Mouse (Mus musculus) neutrophil, adult 83 days (primary cell): Measurements from ENCODE around the gene Olfr1316. TPM values are rescaled to one million over a fixed set of nuclear protein-coding genes. Genes with fewer than 3 reads are reported as not detected.

Experiments used
- total RNA-seq, 2 experiments: library from RNA; stranded (reverse); gene quantifications; one replicate each; pipeline ENCODE4 v1.2.4; 2023

Olfr1316 gene
- not detected for total RNA-seq

GRCm38 (mm10) chr2:112134877-112135276, at the start of gene Olfr1316:
Olfr1316 (minus strand) TSS chr2:112134977.

DNA sequence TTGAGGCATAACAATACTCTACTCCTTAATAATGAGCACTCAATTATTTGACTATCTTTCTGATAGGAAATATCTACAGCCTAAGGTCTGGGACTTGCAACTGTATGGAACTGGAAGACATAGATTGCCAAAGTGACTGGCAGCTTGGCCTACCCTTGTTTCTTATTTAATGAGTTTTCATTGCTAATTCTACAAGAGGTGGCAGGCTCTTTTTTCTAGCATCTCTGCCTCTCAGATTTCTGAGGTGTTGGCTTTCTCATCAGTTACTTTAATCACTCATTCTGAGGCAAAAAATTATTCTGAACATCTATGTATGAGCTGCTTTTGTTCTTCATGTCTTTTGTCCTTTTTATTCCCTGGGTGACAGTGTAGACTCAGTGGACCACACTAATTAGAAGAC, 19.1 kb upstream of the Olfr1316 start, which contains the start of gene Olfr1318:
TSS of gene Olfr1318 (plus strand) at position 301 of the 400 bp plus-strand sequence.

GRCm38 (mm10) chr2:112140029-112140428, 5.3 kb upstream of the Olfr1316 start, which contains the start of gene Olfr1317:
Olfr1317 (plus strand) TSS chr2:112140329.

GRCm38 (mm10) chr2:112115340-112115739, 19.4 kb downstream of the Olfr1316 start, which contains the start of gene Olfr1315-ps1:
Olfr1315-ps1 (minus strand) TSS chr2:112115440.

DNA sequence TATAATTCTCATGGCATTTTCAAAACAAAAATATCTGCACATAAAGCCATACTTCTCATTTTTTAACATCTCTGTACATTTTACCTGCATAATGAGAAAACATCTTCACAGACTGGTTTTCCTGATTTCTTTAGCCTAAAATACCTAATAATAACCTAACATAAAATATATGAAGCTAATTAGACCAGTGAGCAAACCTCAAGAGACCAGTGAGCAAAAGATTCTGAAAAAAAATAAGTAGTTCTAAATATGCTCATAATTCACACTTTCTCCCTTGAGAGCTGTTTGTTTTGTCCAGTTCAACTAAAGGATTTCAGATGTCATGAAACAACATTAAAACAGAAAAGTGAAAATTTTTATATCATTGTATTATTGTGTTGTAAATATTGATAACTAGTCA, 38.1 kb downstream of the Olfr1316 start, which contains the start of gene Olfr1314:
TSS of gene Olfr1314 (minus strand) at position 101 of the 400 bp plus-strand sequence.

DNA sequence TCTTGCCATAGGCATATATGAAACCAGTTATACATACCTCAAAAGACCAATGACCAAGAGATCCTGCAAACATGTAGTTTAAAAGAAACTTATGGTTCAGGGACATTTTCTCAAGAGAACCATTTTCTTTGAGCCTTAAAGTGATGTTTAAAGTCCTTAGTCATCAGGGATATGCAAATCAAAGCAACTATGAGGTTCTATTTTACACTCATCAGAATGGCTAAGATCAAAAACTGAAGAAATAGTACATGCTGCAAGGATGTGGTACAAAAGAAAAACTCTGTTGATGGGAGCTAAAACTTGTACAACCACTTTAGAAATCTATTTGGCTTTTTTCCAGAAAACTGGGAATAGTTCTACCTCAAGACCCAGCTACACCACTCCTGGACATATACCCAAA, 57.0 kb downstream of the Olfr1316 start, which contains the start of gene Olfr1313:
TSS of gene Olfr1313 (minus strand) at position 101 of the 400 bp plus-strand sequence.

Other genes with a start within 250 kb of the Olfr1316 start
- not detected for gene Olfr1306, start 218.7 kb downstream of the Olfr1316 start, total RNA-seq
- under 1 TPM; 0.04 to 0.11 TPM for gene Olfr1307, start 185.5 kb downstream of the Olfr1316 start, total RNA-seq
- gene Olfr1308, start 170.0 kb downstream of the Olfr1316 start, total RNA-seq: not detected
- gene Olfr1309, start 144.7 kb downstream of the Olfr1316 start, total RNA-seq: not detected
- gene Olfr1310, start 122.3 kb downstream of the Olfr1316 start, total RNA-seq: not detected
- not detected for gene Olfr1311, start 110.6 kb downstream of the Olfr1316 start, total RNA-seq
- gene Olfr1312, start 84.7 kb downstream of the Olfr1316 start, total RNA-seq: not detected
- gene Olfr1313, start 57.1 kb downstream of the Olfr1316 start, total RNA-seq: not detected
- not detected for gene Olfr1314, start 38.2 kb downstream of the Olfr1316 start, total RNA-seq
- gene Olfr1315-ps1, start 19.5 kb downstream of the Olfr1316 start, total RNA-seq: not detected
- not detected for gene Olfr1317, start 5.4 kb upstream of the Olfr1316 start, total RNA-seq
- not detected for gene Olfr1318, start 19.2 kb upstream of the Olfr1316 start, total RNA-seq
- gene Lpcat4, start 104.5 kb upstream of the Olfr1316 start, total RNA-seq: 10 to 100 TPM; 63.2 to 79.0 TPM
- gene Nutm1, start 124.3 kb upstream of the Olfr1316 start, total RNA-seq: not detected
- gene Nop10, start 126.9 kb upstream of the Olfr1316 start, total RNA-seq: 10 to 100 TPM; 19.7 to 26.5 TPM
- 100 to 1,000 TPM; 182 to 212 TPM for gene Slc12a6, start 130.8 kb upstream of the Olfr1316 start, total RNA-seq
- not detected for gene Gm21985, start 131.3 kb upstream of the Olfr1316 start, total RNA-seq
- 10 to 100 TPM; 17.2 to 23.2 TPM for gene Emc4, start 233.1 kb upstream of the Olfr1316 start, total RNA-seq
- gene Katnbl1, start 244.2 kb upstream of the Olfr1316 start, total RNA-seq: 1 to 10 TPM; 6.8 to 7.0 TPM